Mouse (Mus musculus) layer of hippocampus, adult 9-11 months (tissue): ENCODE data around the gene Gng10.

Source experiments
- DNase-seq: peaks from one replicate; pipeline ENCODE4 v3.0.0; 2022

The Gng10 gene

DNA sequence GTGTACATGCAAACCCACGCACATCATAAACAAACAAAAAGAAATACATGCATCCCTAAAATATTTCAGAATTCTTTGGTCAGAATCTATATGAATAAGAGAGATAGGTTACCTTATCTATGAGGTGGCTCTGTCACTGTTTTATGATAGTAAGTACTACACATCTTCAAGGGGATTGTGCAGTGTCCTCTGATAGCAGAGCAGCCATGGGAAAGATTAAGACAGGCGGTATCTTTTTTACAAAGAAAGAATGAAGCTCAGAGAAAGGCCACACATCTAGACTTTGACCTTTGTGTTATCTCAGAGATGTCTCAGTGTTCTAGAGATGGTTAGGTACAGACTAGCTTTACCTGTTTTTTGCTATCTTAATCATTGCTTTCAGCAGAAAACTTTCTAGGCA lies 18.0 kb upstream of the Gng10 start:
- DNase-seq: no peak

DNA sequence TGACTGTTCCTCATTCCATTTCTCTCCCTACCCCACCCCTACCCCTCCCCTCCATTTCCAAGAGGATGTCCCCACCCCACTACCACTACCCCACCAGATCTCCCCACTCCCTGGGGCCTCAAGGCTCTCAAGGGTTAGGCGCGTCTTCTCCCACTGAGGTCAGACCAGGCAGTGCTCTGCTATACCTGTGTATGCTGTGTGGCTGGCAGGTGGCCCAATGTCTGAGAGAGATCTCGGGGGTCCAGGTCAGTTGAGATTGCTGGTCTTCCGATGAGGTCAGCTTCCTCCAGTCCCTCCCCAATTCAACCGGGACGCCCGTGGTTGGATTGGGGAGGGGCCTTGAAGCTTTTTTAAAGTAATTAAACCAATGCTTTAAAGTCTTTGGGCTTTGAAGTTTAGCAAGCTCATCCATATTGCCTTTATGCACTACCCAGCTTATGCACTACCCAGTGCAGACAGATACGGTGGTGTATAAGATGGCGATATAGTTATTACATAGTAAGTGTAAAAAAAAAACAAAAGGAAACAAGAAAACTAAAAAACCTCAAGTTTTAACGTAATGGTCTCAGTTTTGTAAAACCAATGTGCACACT lies 467 bp upstream of the Gng10 start:
- DNase-seq: no peak

DNA sequence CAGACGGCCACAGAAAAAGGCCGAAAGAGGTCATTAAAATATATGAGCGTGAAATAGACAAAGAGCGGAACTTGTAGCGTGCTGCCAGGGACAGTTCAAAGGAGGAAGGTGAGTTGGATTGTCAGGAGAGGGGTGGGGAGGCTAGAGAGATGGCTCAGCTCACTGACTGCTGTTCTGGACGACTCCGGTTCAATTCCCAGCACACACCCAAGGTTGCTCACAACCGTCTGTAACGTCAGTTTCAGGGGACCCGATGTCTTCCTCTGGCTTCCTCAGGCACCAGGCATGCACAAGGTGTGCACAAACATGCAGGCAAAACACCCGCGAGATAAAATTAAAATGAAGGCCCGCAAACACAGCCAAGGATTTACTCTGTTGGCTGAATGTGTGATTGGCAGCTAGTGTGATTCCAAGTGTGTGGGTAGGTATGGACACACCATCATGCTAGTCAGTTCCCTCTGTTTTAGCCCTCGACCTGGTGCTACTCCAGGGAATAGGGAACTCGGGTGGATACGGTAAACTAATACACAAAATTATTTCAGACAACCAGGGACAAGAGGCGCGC lies 980 bp downstream of the Gng10 start:
- DNase-seq: no peak

DNA sequence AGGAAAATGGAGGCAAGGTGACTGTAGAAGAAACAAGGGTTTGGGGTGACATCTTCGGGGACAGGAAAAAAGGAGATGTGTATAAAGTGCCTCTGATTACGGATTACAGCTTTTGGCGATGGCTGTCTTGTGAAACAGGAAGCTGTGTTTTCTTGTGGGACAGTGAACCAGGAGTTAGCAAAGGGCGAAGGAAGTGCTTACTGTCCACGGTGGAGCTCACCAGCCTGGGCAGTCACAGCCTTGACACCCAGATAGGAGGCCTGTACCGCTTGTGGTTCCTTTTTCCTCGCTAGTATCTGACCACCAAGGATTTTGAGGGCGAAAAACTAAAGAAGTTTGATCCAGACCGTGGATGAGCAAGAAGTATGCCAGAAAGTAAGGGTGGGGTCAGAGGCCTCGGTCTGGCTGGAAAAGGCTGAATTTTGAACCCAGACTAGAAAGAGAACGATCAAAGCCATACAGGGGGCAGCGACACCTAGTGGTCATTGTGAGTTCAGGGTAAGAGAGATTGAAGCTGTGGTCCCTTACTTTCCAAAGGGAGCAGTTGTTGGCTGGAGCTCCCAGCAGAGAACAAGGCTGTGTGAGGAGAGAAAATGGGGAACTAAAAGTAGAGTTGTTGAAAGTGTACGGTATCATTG lies 1.7 kb downstream of the Gng10 start:
- peak; percentile 63 for DNase-seq

DNA sequence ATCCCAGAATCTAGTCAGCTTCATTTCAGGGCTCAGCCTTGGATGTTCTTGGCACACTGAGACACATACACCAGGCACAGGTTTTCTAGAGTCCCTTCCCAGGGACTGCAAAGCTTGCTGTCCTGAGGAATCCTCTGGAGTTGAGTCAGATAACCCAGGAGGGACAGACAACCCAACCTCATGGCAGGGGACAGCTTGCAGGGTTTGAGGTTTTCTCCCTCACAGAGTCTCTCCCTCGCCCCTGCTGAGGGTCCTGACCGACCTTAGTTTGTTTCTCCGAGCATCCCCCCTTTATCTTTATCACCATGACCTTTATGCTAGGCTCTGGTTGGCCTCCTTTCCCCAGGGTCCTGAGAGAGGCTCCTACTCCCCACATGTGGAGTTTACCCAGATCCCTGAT lies 2.6 kb downstream of the Gng10 start:
- DNase-seq: no peak

DNA sequence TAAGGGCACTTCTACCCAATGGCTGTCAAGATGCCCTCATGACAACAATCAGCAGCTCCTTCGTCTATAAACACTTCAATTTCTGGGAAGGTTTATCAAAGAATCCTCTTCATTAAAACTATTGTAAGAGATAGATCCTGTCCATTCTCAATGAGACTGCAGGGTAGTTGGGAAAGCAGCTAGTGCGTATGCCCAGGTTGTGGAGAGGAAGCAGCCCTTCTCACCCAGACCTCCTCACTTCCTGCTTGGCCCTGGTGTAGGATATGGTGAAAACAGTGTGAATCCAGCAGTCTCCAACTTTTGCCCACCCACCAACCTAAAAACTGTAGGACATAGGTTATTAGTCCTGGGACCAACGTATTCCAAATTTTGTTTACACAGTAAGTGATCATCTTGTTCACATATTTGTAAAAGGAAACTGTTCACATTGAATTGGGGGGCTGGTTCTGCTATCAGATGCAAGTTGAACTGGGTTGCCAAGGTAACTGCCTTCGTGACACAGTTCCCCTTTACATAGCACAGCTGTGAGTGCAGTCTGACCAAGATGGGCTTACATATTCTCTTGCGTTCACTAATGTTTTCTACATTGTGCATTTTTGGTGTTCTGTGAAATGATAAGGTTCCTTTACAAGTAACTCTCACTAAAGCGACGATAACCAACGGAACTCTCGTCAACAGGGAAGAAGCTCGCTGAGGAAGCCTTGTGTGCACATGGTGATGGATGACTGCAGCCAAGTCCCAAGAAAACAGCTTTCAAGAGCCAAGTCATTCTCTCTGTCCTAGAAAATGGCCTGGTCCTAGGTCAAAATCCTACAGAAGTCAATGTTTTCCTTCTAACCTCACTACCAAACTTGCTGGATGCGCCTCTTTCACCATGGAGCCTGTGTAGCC lies 5.8 kb downstream of the Gng10 start:
- no peak for DNase-seq

DNA sequence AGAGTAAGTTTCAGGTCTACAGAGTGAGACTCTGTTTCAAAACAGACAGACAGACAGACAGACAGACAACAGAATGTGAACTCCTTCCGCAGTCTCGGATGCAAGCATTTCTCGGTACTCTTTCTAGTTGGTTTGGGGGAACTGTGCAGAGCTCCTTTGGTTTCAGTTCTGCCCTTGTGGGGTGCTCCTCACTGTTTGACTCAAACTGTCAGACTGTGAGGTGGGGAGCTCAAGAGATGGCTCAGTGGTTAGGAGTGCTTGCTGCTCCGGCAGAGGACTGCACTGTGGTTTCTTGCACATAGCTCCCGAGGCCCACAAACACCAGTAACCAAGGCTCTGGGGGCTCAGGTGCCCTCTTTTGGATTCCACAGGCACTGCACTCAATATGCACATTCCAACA lies 8.2 kb downstream of the Gng10 start:
- peak; percentile 65 for DNase-seq

DNA sequence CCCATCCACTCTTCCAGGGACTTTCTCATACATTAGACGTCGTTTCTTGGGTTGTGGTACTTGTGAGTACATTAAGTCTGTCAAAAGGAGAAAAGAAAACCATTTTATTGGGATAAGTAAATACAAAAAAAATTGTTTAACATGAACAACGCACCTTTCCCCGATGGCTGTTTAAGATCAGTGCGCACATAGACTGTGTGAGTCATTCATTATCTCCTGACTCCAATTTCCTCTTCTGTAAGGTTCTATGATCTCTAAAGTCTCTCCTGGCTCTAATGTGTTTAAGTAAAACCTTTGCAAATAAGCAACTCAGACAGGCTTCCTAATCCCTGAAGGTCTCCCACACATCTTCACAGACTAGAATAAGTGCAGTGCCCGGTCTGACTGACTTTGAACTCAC lies 9.0 kb downstream of the Gng10 start:
- DNase-seq: no peak

DNA sequence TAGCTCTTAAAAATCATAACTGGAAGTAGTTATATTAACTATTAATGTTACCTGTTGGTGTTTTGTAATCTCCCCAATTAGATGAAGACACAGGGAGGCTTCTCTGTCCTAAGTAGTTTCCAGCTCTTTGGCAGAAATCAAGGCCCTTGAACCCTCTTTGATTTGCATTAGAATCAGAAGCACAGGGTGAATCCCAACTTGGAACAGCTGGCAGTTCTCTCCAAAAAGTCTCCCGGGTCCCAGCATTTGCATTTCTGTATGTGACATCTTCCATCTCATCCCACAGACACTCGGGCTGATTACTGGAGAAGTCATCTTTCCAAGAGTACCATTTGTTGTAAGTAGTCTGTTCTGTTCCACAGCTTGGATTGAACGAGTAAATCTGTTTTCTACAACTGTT lies 12.3 kb downstream of the Gng10 start:
- no peak for DNase-seq

DNA sequence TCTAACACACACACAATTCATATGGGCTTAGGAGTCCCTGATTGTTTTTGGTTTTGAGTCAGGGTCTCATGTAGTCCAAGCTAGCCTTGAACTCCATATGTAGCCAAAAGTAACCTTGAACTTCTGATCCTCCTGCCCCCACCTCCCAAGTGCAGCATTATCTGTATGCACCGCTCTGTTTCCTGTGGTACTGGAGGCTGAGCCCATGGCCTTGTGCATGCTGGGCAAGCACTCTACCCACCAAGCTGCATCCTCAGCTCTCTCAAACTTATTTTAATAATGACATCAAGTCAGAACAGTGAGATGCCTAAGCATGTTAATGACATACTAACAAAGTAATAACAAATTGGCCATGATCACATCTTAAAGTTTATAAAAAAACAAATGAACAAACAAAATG lies 16.2 kb downstream of the Gng10 start:
- no peak for DNase-seq

DNA sequence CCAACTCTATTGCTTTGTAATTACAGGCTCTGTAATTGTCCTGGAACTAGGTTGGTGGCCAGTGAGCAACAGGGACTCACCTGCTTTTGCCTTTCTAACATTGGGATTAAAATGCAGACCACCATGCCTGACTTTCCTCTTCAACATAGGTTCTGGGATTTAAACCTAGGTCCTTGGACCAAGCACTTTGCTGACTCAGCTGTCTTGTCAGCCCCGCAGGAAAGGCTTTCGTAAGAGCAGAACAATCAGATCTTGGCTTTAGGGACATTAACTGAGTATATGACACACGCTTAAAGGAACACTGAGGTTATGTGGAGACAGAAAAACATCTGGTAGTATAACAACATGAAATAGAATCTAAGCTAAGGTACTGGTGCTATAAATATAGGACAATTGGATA lies 23.0 kb downstream of the Gng10 start:
- no peak for DNase-seq

DNA sequence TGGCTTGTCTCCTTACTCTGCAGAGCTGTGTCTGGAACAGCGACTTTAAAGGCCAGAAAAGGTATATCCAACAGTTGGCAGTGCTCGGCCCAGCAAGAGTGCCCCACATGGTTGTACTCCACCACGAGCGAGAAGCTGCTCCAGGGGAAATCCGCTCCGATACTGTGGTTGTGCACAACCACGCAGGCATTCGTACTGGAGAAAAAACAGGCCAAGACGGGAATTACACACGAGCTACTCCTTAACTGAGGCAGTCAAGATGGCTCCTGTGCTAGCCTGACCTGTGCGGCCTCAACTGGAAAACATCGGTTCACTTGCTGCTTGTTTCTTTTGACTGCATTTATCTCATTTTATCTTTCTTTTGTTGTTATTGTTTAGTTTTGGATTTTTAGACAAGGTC lies 27.6 kb downstream of the Gng10 start:
- no peak for DNase-seq

DNA sequence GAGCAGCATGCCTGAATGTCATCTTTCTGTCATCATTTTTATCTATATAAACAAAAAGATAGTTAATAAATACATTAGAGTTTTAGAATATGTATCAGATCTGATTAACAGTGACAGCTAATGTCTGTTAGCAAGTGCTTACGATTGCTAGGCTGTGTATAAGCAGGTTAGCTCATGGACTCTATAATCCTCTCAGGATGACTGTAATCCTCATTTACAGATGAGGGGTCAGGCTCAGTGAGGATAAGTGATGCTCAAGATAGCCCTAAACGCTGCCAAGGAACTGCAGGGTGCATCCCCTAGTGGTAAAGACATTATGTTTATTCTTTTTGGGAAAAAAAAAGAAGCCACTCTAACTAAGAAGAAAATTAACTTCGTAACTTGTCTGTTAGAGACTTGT lies 34.4 kb downstream of the Gng10 start:
- DNase-seq: no peak

DNA sequence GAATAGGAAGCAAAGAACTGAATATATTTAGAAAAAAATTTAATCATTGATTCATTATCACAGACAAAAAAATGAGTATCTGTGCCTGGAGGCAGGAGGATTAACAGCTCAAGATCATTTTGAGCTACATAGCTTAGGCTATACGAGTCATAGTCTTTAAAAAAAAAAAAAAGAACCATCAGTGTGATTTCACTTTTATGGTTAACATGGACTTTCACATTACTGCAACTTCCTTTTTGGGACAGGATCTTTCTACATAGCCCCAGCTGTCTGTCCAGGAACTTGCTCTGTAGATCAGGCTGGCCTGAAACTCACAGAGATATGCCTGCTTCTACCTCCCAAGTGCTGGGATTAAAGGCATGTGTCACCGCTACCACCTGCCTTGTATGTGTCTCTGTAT lies 48.5 kb downstream of the Gng10 start:
- no peak for DNase-seq

DNA sequence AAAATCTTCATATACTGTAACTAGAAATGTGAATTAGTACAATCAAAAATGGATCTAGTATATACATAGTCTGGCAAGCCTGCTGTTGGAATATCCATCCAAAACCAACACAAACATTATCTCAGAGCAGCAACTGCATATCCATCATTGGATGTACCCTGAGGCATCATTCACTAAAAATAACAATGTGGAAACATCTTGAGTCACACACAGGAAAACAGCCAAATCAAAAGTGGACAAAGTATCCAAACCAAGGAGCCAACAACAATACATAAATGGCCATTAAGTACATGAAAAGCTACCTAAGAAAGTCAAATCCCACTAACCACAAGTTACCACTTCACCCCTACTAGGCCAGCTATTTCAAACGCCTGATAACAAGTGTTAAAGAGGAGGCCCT lies 54.5 kb downstream of the Gng10 start:
- DNase-seq: no peak
